Mouse (Mus musculus): ENCODE results near the gene Olfr789.

DNA sequence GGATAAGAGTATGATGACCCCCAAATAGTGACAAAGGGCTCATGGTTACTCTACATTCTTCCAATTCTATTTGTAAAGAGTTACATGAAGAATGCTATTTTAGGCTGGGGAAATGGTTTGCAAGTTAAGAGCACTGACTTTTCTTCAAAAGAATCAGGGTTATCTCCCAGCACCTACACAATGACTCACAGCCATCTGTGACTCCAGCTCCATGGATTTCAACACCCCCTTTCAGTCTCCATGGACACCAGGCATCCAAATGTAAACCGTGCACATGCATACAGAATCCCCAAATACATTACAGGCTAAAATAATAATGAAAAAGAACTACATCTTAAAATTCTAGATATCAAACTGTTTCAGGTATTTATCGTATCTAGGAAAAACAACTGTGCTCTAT lies 5.5 kb downstream of the Olfr789 start:
- TF ChIP-seq POLR2A (IDR thresholded peaks at IDR 0.05; ENCODE audit: low read depth, low read length) (no peak), CTCF (conservative IDR thresholded peaks at IDR 0.05; ENCODE audit: insufficient read depth, insufficient read length, low read depth, low read length) (no peak)

Measured in kidney, adult 2 months (tissue).